In the genomic region with DNA sequence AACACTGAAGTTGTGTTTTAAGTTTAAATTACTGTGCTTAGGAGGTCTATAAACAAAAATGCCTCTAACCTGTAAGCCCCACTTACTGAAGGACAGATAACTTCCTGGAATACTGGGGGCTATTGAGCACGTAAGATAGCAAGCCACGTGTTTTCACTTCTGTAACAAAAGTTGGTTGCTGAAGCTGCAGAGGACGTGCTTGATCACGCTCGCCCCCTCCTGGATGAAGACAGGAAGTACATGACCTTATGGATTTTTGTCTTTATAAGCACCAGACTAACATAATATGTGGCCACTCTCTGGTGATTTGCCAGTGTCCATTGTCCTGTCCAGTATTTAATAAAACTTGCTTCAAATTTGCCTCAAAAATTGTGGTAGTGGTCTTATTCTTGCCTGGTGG, we compare ENCODE assay signal across 8 mouse cellular contexts. TPM values are rescaled to one million over a fixed set of nuclear protein-coding genes. Genes with fewer than 3 reads are reported as not detected.
DNase-seq lines count a peak whose midpoint lies in the region; ATAC-seq and TF ChIP-seq lines count a peak whose summit lies in the region.

No protein-coding gene starts in this region.

- H3K27me3 ChIP-seq in forebrain, postnatal 0 days (ENCODE audit: insufficient read depth, low read length), result no peaks in the 10 kb centered on the region
- H3K27me3 ChIP-seq in forebrain, embryonic 10.5 days (ENCODE audit: poor library complexity, severe bottlenecking), result no peaks in the 10 kb centered on the region
- H3K27me3 ChIP-seq in forebrain, embryonic 14.5 days (replicated peaks; ENCODE audit: control insufficient read depth, insufficient read depth, low read length), result no peaks in the 10 kb centered on the region

- no peaks in the 10 kb centered on the region for H3K4me1 ChIP-seq in forebrain, postnatal 0 days (ENCODE audit: insufficient read depth)
- no peaks in the 10 kb centered on the region for H3K4me1 ChIP-seq in forebrain, embryonic 10.5 days
- no peaks in the 10 kb centered on the region for H3K4me1 ChIP-seq in forebrain, embryonic 14.5 days (ENCODE audit: control insufficient read depth, insufficient read depth, low read length)

- peak; percentile 43 for TF ChIP-seq CTCF in forebrain, postnatal 0 days (IDR thresholded peaks at IDR 0.05; ENCODE audit: low read depth)

- DNase-seq in forebrain, postnatal 0 days, result no peak
- DNase-seq in forebrain, embryonic 10.5 days (ENCODE audit: extremely low spot score, low spot score), result no peak
- DNase-seq in right cerebral cortex, postnatal 4 days, result peak; percentile 16
- no peak for DNase-seq in right cerebral cortex, adult 18-20 months
- DNase-seq in c-Kit-negative CD71-positive TER-119-positive erythroid progenitor cells, embryonic 14.5 days (ENCODE audit: low read depth, low spot score), result peak; percentile 44
- no peak for DNase-seq in right cerebral cortex, postnatal 36 days (ENCODE audit: low spot score in 2 of 2)
- DNase-seq in forebrain, embryonic 14.5 days (ENCODE audit: low spot score), result no peak

- WGBS in forebrain, postnatal 0 days, result 58% methylated on average over 5 of the region's 5 CpGs
- 62% methylated on average over 5 of the region's 5 CpGs for WGBS in forebrain, embryonic 10.5 days
- 59% methylated on average over 5 of the region's 5 CpGs for WGBS in forebrain, embryonic 14.5 days

- no peak overlapping the region for H3K4me3 ChIP-seq in forebrain, postnatal 0 days (ENCODE audit: low read depth, low read length)
- H3K4me3 ChIP-seq in forebrain, embryonic 10.5 days, result no peak overlapping the region
- no peak overlapping the region for H3K4me3 ChIP-seq in forebrain, embryonic 14.5 days (ENCODE audit: low read depth, low read length)

- H3K27ac ChIP-seq in forebrain, postnatal 0 days (ENCODE audit: low read depth, low read length), result no peak overlapping the region
- H3K27ac ChIP-seq in forebrain, embryonic 10.5 days, result no peak overlapping the region
- H3K27ac ChIP-seq in forebrain, embryonic 14.5 days (ENCODE audit: low read depth, low read length), result no peak overlapping the region

- no peak for ATAC-seq in forebrain, postnatal 0 days
- peak; percentile 47; the same call in 1 of the 2 replicates for ATAC-seq in monocyte, adult 5-6 weeks (replicated peaks; ENCODE audit: insufficient number of reproducible peaks, low FRiP score, low TSS enrichment, poor library complexity, severe bottlenecking)
- no peak for ATAC-seq in forebrain, embryonic 14.5 days

- H3K9me3 ChIP-seq in forebrain, postnatal 0 days (ENCODE audit: low read length), result peaks cover 11% of the 10 kb centered on the region; the same call in 1 of the 2 replicates
- H3K9me3 ChIP-seq in forebrain, embryonic 10.5 days, result peaks cover 12% of the 10 kb centered on the region
- H3K9me3 ChIP-seq in forebrain, embryonic 14.5 days (replicated peaks; ENCODE audit: control insufficient read depth, low read length), result peaks cover 7% of the 10 kb centered on the region

- H3K9ac ChIP-seq in forebrain, postnatal 0 days, result no peak overlapping the region
- H3K9ac ChIP-seq in forebrain, embryonic 14.5 days (ENCODE audit: low read length), result no peak overlapping the region

- H3K36me3 ChIP-seq in forebrain, postnatal 0 days (ENCODE audit: insufficient read depth), result no peaks in the 10 kb centered on the region
- H3K36me3 ChIP-seq in forebrain, embryonic 10.5 days (replicated peaks), result no peaks in the 10 kb centered on the region
- H3K36me3 ChIP-seq in forebrain, embryonic 14.5 days (ENCODE audit: control insufficient read depth, insufficient read depth, low read length), result no peaks in the 10 kb centered on the region

- H3K4me2 ChIP-seq in forebrain, postnatal 0 days (ENCODE audit: low read depth), result no peak overlapping the region
- H3K4me2 ChIP-seq in forebrain, embryonic 14.5 days (ENCODE audit: low read length), result no peak overlapping the region

RNA-seq across cellular contexts. Expression of a gene that starts 20.4 kb away (rescaled TPM):
- total RNA-seq in forebrain, postnatal 0 days (2014; rRNA removed), result 0.19 and 0.77 TPM in 2 replicates
- 0.99 and 1.3 TPM in 2 replicates for polyA plus RNA-seq in forebrain, postnatal 0 days (2015; fragmentation: Nextera tagmentation; extraction: Ambion mirVana)
- polyA plus RNA-seq in forebrain, embryonic 10.5 days (2016; fragmentation: Nextera tagmentation; extraction: Ambion mirVana), result 0.74 TPM in 2 replicates
- 45.5 to 87.2 TPM (median 46.4 TPM) in 3 replicates for total RNA-seq in monocyte, adult 5-6 weeks (2017)
- polyA plus RNA-seq in forebrain, embryonic 14.5 days (2014; fragmentation: Nextera tagmentation; extraction: Ambion mirVana), result 1.3 and 1.4 TPM in 2 replicates

RNA-seq across cellular contexts. Expression of a gene that starts 39.6 kb away (rescaled TPM):
- total RNA-seq in forebrain, postnatal 0 days (2014; rRNA removed), result 29.2 and 41.7 TPM in 2 replicates
- polyA plus RNA-seq in forebrain, postnatal 0 days (2015; fragmentation: Nextera tagmentation; extraction: Ambion mirVana), result 36.0 and 38.9 TPM in 2 replicates
- polyA plus RNA-seq in forebrain, embryonic 10.5 days (2016; fragmentation: Nextera tagmentation; extraction: Ambion mirVana), result 41.8 and 42.1 TPM in 2 replicates
- 154 to 232 TPM (median 168 TPM) in 3 replicates for total RNA-seq in monocyte, adult 5-6 weeks (2017)
- polyA plus RNA-seq in forebrain, embryonic 14.5 days (2014; fragmentation: Nextera tagmentation; extraction: Ambion mirVana), result 41.9 and 45.2 TPM in 2 replicates

RNA-seq across cellular contexts. Expression of a gene that starts 58.7 kb away (rescaled TPM):
- 5.3 TPM in 1 of 2 replicates, not detected in the other for total RNA-seq in forebrain, postnatal 0 days (2014; rRNA removed)
- polyA plus RNA-seq in forebrain, postnatal 0 days (2015; fragmentation: Nextera tagmentation; extraction: Ambion mirVana), result 0.71 and 0.74 TPM in 2 replicates
- not detected in 2 replicates for polyA plus RNA-seq in forebrain, embryonic 10.5 days (2016; fragmentation: Nextera tagmentation; extraction: Ambion mirVana)
- total RNA-seq in monocyte, adult 5-6 weeks (2017), result 0.39 to 1.6 TPM in 2 of 3 replicates, not detected in the other
- 0.42 and 0.90 TPM in 2 replicates for polyA plus RNA-seq in forebrain, embryonic 14.5 days (2014; fragmentation: Nextera tagmentation; extraction: Ambion mirVana)

Comparison
In these comparisons a context has a peak if more than half of its experiments do, and no peak if none do; other contexts are left out.
1. DNase-seq: peak in right cerebral cortex, postnatal 4 days (single experiment) and c-Kit-negative CD71-positive TER-119-positive erythroid progenitor cells, embryonic 14.5 days (single experiment); none in forebrain, postnatal 0 days (single experiment), forebrain, embryonic 10.5 days (single experiment), right cerebral cortex, adult 18-20 months (single experiment), right cerebral cortex, postnatal 36 days (0 of 2) and forebrain, embryonic 14.5 days (single experiment).